Mouse (Mus musculus) embryonic facial prominence, embryonic 12.5 days (tissue): ENCODE data around the gene Tiprl. TPM values are rescaled to one million over a fixed set of nuclear protein-coding genes. Genes with fewer than 3 reads are reported as not detected.

ENCODE experiments used
- ATAC-seq: fragments of 200-750 bp; cut with Nextera tagmentation; 2 replicates; pipeline ENCODE4 v1.8.0; 2017; ENCODE audit not compliant: insufficient number of reproducible peaks, insufficient read depth, low FRiP score, low TSS enrichment
- H3K27ac ChIP-seq: fragments of 300-500 bp; sonication (generic); 2 replicates; pipeline ENCODE4 v1.5.1; 2016; ENCODE audit warnings: mild to moderate bottlenecking
- H3K27me3 ChIP-seq: fragments of 300-500 bp; sonication (generic); 2 replicates; pipeline ENCODE4 v1.6.1; 2016; ENCODE audit warnings: mild to moderate bottlenecking, moderate library complexity
- H3K36me3 ChIP-seq: fragments of 300-500 bp; sonication (generic); 2 replicates; pipeline ENCODE4 v1.6.1; 2016; ENCODE audit warnings: mild to moderate bottlenecking
- H3K4me1 ChIP-seq: fragments of 300-500 bp; sonication (generic); 2 replicates; pipeline ENCODE4 v1.6.1; 2016
- H3K4me2 ChIP-seq: fragments of 300-500 bp; sonication (generic); replicated peaks from 2 replicates; pipeline ENCODE4 v1.6.1; 2016; ENCODE audit warnings: mild to moderate bottlenecking, moderate library complexity
- H3K4me3 ChIP-seq: fragments of 300-500 bp; sonication (generic); 2 replicates; pipeline ENCODE4 v1.5.1; 2016; ENCODE audit warnings: mild to moderate bottlenecking
- H3K9ac ChIP-seq: fragments of 300-500 bp; sonication (generic); 2 replicates; pipeline ENCODE4 v1.6.1; 2016; ENCODE audit warnings: mild to moderate bottlenecking, moderate library complexity
- H3K9me3 ChIP-seq: fragments of 300-500 bp; sonication (generic); 2 replicates; pipeline ENCODE4 v1.6.1; 2016; ENCODE audit warnings: mild to moderate bottlenecking, moderate library complexity
- WGBS: fragments of 180-500 bp; shearing (Covaris S2); methylation state at CpG from one replicate; pipeline ENCODE4 v1.1.7; 2016; 5-methylcytosine and 5-hydroxymethylcytosine counted together
- polyA plus RNA-seq: library from polyadenylated mRNA; unstranded; fragments of >200 nt; fragmentation: Nextera tagmentation; extraction: Ambion mirVana; gene quantifications from 2 replicates; pipeline ENCODE4 v1.2.1, GENCODE M21; 2016

The Tiprl gene
- polyA plus RNA-seq: 92.4 and 101 TPM in 2 replicates

GRCm38 (mm10) chr1:165236321-165237298, at the start of gene Tiprl:
Tiprl (minus strand) TSS chr1:165236996.
- ATAC-seq: peak; percentile 98
- Histone ChIP-seq H3K4me3 (peak within 1 kb of the TSS; percentile 90), H3K9ac (peak within 1 kb of the TSS; percentile 86), H3K36me3 (no peaks in the 10 kb centered on the region), H3K9me3 (no peaks in the 10 kb centered on the region), H3K4me1 (peaks cover 15% of the 10 kb centered on the region), H3K27ac (peak within 1 kb of the TSS; percentile 96), H3K4me2 (peak within 1 kb of the TSS; percentile 86), H3K27me3 (no peaks in the 10 kb centered on the region)
- under 1% methylated on average over 76 of the region's 76 CpGs for WGBS

GRCm38 (mm10) chr1:165284096-165284495, 47.3 kb upstream of the Tiprl start:
- Histone ChIP-seq H3K4me2 (peak overlapping the region; percentile 92; the same call in 1 of the 2 replicates), H3K27ac (no peak overlapping the region), H3K4me1 (peaks cover 31% of the 10 kb centered on the region), H3K27me3 (no peaks in the 10 kb centered on the region), H3K4me3 (no peak overlapping the region), H3K9me3 (no peaks in the 10 kb centered on the region), H3K9ac (no peak overlapping the region), H3K36me3 (no peaks in the 10 kb centered on the region; the same call in 1 of the 2 replicates)
- no peak for ATAC-seq
- 59% methylated on average over 7 of the region's 7 CpGs for WGBS

GRCm38 (mm10) chr1:165282967-165283345, 46.2 kb upstream of the Tiprl start:
- peak overlapping the region; percentile 92 for H3K4me2 ChIP-seq
- H3K9me3 ChIP-seq: no peaks in the 10 kb centered on the region
- no peaks in the 10 kb centered on the region for H3K27me3 ChIP-seq
- no peaks in the 10 kb centered on the region for H3K36me3 ChIP-seq
- peaks cover 31% of the 10 kb centered on the region for H3K4me1 ChIP-seq
- 10% methylated on average over 7 of the region's 7 CpGs for WGBS
- H3K27ac ChIP-seq: 0 out of 2 replicates have a peak overlapping the region, but pooled peaks have one; percentile 95
- peak overlapping the region; percentile 77 for H3K4me3 ChIP-seq
- peak overlapping the region; percentile 88 for H3K9ac ChIP-seq
- ATAC-seq: no peak

GRCm38 (mm10) chr1:165282222-165282966, 45.6 kb upstream of the Tiprl start:
- peak; percentile 59 for ATAC-seq
- no peaks in the 10 kb centered on the region for H3K36me3 ChIP-seq
- peak overlapping the region; percentile 95 for H3K27ac ChIP-seq
- no peaks in the 10 kb centered on the region for H3K27me3 ChIP-seq
- H3K4me3 ChIP-seq: peak overlapping the region; percentile 77
- H3K9me3 ChIP-seq: no peaks in the 10 kb centered on the region
- H3K4me2 ChIP-seq: peak overlapping the region; percentile 92
- peak overlapping the region; percentile 88 for H3K9ac ChIP-seq
- H3K4me1 ChIP-seq: peaks cover 31% of the 10 kb centered on the region
- WGBS: 2% methylated on average over 35 of the region's 35 CpGs

GRCm38 (mm10) chr1:165281351-165282221, 44.8 kb upstream of the Tiprl start:
- Histone ChIP-seq H3K36me3 (no peaks in the 10 kb centered on the region), H3K27me3 (no peaks in the 10 kb centered on the region), H3K9ac (peak overlapping the region; percentile 88), H3K27ac (peak overlapping the region; percentile 95), H3K4me3 (peak overlapping the region; percentile 77), H3K4me2 (peak overlapping the region; percentile 92), H3K4me1 (peaks cover 31% of the 10 kb centered on the region), H3K9me3 (no peaks in the 10 kb centered on the region)
- ATAC-seq: peak; percentile 79
- 1% methylated on average over 49 of the region's 71 CpGs for WGBS

- Histone ChIP-seq H3K4me3 (peak overlapping the region; percentile 77; the same call in 1 of the 2 replicates), H3K4me2 (peak overlapping the region; percentile 92), H3K4me1 (peaks cover 31% of the 10 kb centered on the region), H3K9ac (peak overlapping the region; percentile 88), H3K9me3 (no peaks in the 10 kb centered on the region), H3K36me3 (no peaks in the 10 kb centered on the region), H3K27me3 (no peaks in the 10 kb centered on the region), H3K27ac (peak overlapping the region; percentile 95; the same call in 1 of the 2 replicates)
- no peak for ATAC-seq
- WGBS: 56% methylated on average over 10 of the region's 10 CpGs
These were observed 43.9 kb upstream of the Tiprl start for GRCm38 (mm10) chr1:165280741-165281140.

GRCm38 (mm10) chr1:165274946-165275345, 38.1 kb upstream of the Tiprl start:
- Histone ChIP-seq H3K9me3 (no peaks in the 10 kb centered on the region), H3K4me3 (no peak overlapping the region), H3K36me3 (no peaks in the 10 kb centered on the region), H3K27me3 (no peaks in the 10 kb centered on the region), H3K9ac (no peak overlapping the region), H3K4me2 (no peak overlapping the region), H3K4me1 (0 out of 2 replicates have a peak, but pooled peaks cover under 1% of the 10 kb centered on the region), H3K27ac (no peak overlapping the region)
- ATAC-seq: no peak
- 85% methylated on average over 6 of the region's 6 CpGs for WGBS

- H3K4me1 ChIP-seq: no peaks in the 10 kb centered on the region
- no peak overlapping the region for H3K4me3 ChIP-seq
- no peak overlapping the region for H3K9ac ChIP-seq
- H3K27me3 ChIP-seq: no peaks in the 10 kb centered on the region
- H3K9me3 ChIP-seq: no peaks in the 10 kb centered on the region
- H3K27ac ChIP-seq: no peak overlapping the region
- 46% methylated on average over 11 of the region's 11 CpGs for WGBS
- H3K36me3 ChIP-seq: no peaks in the 10 kb centered on the region
- no peak overlapping the region for H3K4me2 ChIP-seq
- ATAC-seq: no peak
These were observed 15.4 kb upstream of the Tiprl start for GRCm38 (mm10) chr1:165252027-165252671.

- WGBS: 85% methylated on average over 2 of the region's 2 CpGs
- H3K9ac ChIP-seq: no peak overlapping the region
- no peaks in the 10 kb centered on the region for H3K4me1 ChIP-seq
- no peaks in the 10 kb centered on the region for H3K9me3 ChIP-seq
- no peak overlapping the region for H3K4me3 ChIP-seq
- no peak overlapping the region for H3K4me2 ChIP-seq
- no peaks in the 10 kb centered on the region for H3K36me3 ChIP-seq
- no peaks in the 10 kb centered on the region for H3K27me3 ChIP-seq
- H3K27ac ChIP-seq: no peak overlapping the region
- no peak for ATAC-seq
These were observed 13.8 kb upstream of the Tiprl start for GRCm38 (mm10) chr1:165250546-165250945.

GRCm38 (mm10) chr1:165248842-165249241, 12.0 kb upstream of the Tiprl start:
- Histone ChIP-seq H3K4me1 (no peaks in the 10 kb centered on the region), H3K9me3 (no peaks in the 10 kb centered on the region), H3K36me3 (no peaks in the 10 kb centered on the region), H3K27me3 (no peaks in the 10 kb centered on the region), H3K27ac (no peak overlapping the region), H3K4me3 (no peak overlapping the region), H3K4me2 (no peak overlapping the region), H3K9ac (no peak overlapping the region)
- ATAC-seq: no peak
- 63% methylated on average over 4 of the region's 4 CpGs for WGBS
